Mouse (Mus musculus) CD4-positive, CD25-positive, alpha-beta regulatory T cell, adult 4 months (primary cell): ENCODE data around the gene Zfp704. TPM values are rescaled to one million over a fixed set of nuclear protein-coding genes. Genes with fewer than 3 reads are reported as not detected.
A peak's percentile ranks its signal among the peaks of the same experiment; 100 is the strongest.

Experiments
- ATAC-seq: one replicate; pipeline ENCODE4 v1.8.0; 2017
- polyA plus RNA-seq, 2 experiments: library from polyadenylated mRNA; unstranded; fragments of 100-300 nt; shearing (Covaris generic); gene quantifications; one replicate each; pipeline ENCODE4 v1.2.1; 2017

The Zfp704 gene
- polyA plus RNA-seq, 2 experiments from 2014 or later, result 0.73 to 1.4 TPM

DNA sequence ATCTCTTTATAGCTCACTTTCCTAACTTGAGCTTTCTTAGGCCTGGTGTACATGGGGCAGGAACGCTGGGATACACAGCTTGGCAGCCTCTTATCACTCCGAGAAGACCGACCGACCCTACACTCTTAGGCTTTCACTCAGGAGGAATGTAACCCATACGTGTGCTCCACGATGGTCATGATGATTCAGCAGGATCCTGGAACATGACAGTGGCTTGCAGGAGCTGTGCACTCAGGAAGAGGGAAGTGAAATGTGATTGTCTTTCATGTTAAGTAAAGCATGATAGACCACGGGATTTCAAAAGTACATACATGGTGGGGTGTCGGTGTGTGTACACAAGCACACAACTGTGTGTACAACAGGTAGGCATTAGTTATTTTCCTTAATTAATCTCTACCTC, 94.4 kb downstream of the Zfp704 start:
- ATAC-seq, result no peak

DNA sequence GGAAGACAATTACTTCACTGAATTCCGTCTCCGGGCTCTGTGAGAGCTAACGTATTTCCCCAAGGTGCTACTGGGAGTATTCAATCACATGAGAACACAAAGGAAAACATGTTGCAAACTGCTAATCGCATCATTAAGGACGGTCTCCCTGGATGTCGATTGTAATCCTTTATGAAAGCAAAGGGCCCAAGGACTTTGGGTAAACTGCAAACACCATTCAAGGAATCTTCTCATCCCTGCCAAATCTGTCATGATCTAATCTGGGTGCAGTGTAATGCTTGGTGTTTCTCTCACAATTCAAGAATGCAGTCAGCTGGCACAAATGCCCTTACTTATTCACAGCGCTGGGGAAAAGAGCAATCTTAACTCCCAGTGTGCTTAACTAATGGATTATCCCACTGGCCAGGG, 96.2 kb downstream of the Zfp704 start:
- ATAC-seq, result no peak

DNA sequence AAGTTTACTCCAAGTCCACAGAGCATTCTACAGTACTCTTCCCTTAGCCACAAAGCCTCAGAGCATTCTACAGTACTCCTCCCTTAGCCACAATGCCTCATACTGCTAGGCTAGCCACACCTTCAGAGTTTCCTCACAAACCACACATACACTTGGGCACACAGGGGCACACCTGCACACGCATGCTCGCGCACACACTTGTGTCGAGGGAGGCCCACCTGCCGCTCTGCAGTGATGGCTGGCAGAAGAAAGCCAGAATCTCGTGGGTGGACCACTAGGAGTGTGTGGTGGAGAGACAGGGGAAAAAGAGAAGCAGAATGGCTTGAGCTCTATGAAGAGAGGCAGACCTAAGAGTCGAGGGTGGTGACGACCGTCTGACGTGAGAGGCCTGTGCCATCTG, 97.7 kb downstream of the Zfp704 start:
- ATAC-seq, result peak; percentile 43

DNA sequence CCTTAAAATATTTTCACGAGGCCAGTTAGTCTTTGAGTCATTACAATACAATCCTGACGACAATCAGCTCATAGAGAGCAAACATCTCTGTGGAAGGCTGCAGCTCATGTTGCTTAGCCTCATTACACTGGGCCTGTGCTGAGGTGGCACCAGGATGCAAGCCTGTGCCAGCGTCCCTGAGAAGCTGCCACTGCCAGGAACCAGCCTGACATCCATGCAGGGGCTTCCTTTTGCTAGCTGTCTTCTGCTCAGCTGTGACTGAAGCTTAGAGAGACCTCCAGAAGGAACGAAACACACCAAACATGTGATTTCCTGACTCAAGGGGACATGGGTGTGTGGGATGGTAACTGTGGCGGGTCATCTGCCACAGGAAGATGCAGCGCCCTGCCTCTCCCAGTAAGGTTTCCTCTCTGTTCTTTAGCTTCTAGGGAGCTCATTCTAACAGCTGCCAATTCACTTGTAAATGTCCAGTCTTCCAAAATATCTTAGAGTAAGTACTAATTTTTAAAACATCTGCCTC, 104.1 kb downstream of the Zfp704 start:
- no peak for ATAC-seq

DNA sequence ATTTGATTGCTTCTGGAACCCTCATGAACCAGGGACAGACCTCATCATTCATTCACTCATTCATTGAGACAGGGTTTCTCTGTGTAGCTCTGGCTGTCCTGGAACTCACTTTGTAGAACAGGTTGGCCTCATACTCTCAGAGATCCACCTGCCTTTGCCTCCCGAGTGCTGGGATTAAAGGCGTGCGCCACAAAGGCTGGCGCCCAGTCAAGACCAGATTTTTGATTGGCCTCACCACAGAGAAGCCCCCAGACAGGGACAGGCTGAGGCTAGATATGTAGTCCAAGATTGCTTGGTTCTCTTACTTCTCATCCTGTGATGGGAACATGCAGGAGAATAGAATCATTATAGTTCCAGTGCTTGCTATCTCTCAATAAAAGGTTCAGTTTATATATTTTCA, 105.5 kb downstream of the Zfp704 start:
- no peak for ATAC-seq

DNA sequence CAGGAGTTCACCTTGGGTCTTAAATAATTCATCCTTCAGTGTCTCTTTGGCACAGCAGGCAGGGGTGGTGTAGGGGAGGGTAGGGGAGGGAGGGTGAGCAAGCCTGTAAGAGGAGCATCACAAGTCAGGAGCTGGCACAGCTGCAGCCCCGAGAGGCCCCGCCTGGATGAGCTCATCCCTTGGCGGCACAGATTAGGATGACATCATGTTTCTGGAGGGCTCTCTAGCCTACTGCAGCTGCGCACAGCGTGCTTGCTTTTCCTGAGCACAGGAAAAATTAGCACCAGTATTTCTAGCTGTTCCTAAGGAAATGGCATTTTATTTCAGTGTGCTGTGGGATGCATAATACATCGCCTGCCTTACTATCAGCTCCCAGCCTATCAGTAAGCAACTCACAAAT, 109.2 kb downstream of the Zfp704 start:
- ATAC-seq, result no peak

DNA sequence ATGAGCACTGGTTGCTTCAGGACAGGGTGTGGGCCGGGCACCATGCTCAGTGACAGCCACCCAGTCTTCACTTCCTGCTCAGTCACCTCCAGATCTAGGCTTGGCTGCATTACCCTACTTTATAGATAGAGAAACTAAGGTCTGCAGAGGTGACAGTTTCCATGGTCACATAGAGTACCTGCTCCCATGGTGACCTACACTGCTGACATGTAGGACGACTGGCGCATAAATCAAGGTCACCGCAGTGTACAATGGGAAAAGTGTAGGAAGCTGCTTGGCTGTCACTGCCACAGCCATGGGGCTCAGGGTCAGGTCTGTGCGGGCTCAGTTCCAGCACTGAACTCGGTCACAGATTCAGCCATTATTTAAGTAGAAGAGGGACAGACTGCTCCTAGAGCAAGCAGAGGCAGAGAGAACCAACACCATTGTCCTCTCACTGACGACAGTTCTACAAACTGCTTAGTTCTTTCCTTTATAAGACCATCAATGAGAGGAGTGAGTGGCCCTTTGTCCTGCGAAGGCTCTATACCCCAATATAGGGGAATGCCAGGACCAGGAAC, 109.8 kb downstream of the Zfp704 start:
- ATAC-seq, result peak; percentile 92

DNA sequence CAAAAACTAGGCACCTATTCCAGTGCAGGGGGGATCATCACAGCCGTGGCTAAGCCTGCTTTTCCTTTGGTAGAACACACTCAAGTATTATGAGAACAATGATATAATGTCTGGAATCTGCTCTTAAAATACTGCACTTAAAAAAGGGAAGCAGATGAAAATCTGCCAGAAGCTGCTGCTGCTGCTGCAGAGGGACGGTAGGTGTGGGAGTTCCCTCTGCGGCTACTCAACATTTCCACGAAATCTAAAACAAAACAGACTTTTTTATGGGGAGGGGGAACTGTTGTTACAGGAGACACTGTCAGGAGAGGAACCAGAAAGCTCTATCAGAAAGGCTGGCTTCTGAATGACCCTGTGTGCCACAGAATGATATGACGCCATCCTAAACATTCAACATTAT, 110.4 kb downstream of the Zfp704 start:
- peak; percentile 33 for ATAC-seq

DNA sequence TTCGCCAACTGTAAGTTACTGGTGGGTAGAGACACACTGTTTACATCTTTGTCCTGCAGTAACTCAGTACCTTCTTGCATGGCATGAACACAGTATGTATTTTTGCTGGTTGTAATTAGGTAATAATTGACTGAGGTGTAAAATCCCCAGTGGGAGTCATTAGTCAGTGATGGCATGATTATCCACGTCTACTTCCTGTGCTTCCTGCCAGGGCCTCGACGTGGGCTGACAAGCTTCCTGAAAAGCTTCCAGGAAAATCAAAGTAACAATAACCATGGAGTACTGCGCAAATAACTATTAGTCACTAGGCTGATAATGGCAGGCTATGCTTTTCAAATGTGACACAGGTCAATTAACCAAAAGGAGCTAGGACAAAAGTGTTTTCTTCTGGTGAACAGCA, 112.6 kb downstream of the Zfp704 start:
- ATAC-seq, result no peak

DNA sequence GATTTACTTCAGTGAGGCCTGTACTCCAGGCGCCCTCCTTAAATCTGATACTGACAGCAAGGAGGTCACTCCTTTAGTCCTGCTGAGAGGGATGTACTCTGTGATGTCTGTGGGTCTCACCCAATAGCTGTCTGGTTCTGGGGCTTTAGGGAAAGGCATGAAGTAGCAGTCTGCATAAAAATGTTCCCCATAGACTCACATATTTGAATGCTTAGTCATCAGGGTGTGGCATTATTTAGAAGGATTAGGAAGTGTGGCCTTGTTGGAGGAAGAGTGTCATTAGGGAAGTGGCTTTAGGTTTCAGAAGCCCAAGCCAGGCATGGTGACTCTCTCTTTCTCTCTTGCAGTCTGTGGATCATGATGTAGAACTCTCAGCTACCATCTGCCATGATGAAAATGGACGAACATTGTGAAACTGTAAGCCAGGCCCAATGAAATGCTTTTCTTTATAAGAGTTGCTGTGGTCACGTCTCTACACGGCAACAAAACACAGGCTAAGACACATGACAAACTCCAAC, 118.1 kb downstream of the Zfp704 start:
- ATAC-seq, result no peak

DNA sequence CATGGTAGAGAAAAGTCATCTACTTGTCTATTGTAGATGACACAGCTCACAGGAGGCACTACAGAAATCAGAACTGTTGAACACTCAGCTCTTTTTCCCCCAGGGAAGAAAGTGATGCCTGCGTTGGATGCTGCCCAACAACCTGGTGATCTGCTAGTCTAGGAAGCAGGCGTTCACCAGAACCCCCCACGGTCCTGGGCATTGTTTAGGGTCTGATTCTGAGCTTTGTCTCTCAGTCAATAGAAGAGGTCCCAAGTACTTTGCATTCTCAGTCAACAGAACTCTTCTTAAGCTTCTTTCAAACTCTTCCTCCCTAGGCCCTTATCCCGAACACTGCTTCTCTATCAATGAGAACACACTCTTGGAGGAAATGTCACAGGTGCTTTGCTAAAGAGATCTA, 122.2 kb downstream of the Zfp704 start:
- no peak for ATAC-seq

DNA sequence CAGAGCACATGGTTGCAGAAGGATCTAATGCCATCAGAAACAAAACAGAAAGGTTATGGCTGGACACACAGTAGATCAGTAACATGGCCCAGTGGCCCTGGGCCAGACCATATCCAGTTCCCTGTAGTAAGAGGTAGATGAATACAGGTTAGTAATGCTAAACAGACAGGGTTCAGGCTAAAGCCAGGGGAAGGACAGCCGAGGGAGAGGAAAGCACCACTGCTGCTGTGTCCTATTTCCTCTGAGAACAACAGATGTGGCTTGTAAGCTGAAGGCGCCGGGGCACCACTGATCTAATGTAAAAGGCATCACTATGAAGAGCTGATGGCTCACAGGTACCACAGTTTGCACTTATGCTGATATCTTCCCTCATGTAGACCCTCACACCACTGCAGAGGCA, 124.4 kb downstream of the Zfp704 start:
- ATAC-seq, result no peak

DNA sequence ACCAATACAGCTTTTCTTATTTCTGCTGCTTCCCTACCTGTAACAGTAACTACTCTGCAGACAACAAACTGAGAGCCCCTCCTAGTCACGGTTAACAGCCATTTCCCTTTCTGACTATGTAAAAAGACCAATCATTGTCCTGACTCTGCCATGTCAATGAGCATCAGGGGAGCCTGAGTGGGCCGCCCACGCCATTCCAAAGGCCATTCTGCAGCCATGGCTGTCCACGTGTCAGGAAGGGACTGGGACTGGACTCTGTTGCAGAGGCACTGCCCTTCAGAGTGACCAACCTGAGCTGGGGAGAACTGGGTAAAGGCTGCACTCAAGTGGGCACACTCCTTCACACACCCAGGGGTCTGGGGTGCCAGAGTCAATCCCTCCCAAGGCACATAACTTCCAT, 127.9 kb downstream of the Zfp704 start:
- ATAC-seq, result no peak

DNA sequence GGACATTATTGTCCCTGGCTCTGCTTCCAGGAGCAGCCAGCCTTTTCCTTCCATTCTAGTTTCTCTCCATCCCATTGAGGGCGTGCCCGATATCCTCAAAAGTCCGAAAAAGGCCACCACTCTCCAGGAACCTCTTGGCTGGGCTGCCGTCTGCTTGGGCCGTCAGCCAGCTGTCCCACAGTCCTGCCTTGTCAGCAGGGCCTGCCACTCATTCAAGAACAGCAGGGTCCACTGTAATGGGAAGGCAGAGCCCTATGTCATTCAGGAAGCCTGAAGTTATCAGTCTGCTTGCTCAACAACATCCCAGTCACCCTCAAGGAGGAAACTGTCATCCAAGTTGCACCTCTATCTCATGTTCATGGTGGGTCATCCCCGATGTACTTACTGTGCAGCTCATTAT, 128.5 kb downstream of the Zfp704 start:
- no peak for ATAC-seq

DNA sequence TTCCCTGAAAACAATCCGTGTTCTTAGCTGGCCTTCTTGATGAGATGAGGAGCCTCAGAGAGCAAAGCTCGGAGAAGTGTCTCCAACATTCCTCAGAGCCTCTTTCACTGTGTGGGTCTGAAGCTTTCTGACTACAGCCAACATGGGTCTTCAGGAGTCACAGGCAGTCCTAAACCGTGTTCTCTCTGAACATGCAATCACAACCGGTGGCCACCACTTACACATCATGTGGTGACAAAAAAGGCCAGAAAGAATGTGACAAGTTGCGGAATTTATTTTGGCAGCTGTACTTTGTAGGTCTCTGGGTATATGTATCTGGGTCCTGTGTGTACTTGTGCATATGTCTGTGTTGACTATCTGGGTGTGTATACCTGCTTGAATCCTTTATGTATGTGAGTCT, 128.9 kb downstream of the Zfp704 start:
- no peak for ATAC-seq

DNA sequence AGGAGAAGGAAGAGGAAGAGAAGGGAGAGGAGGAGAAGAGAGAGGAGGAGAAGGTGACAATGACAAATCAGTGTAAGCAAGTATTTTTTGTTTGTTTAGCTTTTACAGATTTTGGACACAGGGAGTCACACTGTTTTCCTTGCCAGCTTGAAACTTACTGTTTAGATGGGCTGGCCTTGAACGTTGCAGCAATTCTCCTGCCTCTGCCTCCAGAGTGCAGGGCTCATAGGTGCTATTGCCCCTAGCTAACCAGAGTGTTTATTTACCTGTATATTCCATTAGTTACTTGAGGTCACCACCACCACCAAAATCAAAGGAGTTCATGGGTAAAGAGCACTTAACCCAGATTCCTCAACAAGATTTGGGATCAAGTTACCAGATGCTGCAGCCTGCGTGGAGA, 132.5 kb downstream of the Zfp704 start:
- ATAC-seq, result no peak

DNA sequence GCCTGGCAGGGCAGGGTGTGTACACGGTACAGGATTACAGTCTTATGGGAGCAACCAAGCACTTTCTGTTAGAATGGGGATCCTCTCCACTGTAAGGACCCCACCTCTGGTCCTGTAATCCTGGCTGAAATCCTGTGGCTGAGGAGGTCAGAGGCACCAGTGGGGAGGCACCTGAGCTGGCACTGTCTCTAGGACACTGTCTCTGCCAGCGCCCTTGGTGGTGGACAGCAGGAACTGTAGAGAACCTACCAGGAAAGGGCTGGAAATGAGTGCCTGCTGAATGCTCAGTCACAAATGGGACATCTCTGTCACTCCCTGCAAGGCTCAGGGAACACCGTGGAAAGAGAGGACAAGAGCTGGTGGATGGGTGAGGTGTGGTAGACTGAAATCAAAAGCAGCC, 133.5 kb downstream of the Zfp704 start:
- ATAC-seq, result no peak

DNA sequence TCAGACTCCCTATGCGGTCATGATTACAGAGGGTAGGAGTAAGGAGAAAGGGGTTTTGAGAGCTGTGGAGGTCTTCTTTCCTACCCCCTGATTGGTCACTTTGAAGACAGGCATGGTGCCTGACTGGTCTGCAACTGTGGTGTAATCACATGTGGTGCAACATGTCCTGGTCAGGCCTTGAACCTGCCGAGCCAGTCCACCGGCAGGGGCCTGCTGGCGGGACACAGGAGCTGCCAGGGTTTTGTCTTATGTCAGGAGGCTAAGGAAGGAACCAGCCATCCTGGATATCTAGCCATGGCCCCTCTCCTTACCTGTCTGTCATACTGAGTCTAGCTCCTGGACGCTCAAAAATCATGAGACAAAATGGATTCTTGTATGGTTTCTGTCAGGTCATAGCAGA, 134.4 kb downstream of the Zfp704 start:
- ATAC-seq, result no peak

DNA sequence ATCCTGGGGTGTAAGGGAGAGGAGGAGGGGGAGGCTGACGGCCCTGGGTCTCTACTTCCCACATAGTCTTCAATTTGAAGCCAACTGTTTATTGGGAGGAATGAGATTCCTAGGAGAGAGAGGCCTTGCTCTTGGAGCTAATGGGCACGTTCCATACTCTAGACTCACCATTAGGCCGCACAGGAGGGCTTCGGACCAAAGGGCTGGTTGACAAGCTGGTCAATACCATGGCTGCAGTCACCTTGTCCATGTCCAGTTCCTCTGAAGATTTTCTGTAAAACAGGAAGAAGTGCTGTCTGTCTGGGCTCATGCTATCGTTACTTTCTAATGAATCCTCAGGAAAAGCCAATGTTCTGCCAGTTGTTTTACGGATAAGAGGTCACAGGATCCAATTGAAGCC, 135.6 kb downstream of the Zfp704 start:
- ATAC-seq, result no peak

DNA sequence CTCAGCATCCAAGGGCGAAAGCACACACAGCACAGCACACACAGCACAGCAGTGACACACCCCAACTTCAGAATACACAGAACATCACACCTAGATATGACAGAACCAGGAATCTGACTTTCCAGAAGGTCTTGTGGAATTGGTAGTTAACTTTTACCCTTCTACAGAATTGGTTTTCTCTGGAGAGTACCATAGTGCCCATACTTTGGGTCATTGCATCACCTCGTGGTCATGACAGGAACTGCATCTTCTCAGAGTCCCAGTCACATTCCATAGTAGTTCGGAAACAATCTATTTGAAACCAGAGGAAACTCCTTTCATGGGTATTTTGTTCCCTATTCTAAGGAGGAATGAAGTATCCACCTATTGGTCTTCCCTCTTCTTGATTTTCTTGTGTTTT, 143.6 kb downstream of the Zfp704 start:
- ATAC-seq, result peak; percentile 98

DNA sequence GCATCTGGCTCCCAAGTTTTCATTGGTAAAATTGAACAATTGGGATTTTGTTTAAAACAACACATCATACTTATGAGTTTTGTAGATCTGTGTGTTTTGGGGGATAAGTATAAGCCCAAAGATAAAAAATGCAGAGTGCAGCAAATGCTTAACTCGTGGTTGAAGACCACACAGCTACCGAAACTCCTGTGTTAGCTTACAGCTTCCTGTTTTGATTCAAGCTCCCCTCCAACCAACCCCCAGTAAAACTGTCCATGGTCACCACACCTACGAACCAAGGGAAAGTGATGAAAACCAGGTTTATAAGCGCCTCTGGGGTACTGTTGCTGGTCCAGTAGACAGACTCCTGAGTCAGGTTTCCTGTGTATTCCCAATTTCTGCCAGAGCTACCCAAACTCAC, 144.2 kb downstream of the Zfp704 start:
- peak; percentile 5 for ATAC-seq

DNA sequence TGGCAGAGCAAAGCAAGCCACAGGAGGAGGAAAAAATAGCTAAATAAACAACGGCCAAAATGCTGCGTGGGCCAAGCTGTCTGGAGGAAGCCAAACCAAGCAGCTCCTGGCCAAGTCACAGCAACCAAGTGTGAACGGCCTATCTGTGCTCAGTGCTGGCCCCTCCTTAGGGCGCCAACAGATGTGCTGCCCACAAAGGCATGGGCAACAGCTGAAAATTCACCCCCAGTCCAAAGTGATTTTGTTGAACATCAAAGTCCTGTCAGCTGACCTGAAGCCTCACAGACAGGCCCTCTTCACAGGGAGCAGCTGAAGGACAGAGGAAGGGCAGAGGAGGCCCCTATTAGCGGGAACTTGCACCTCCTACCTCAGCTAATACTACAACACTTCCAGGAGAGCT, 148.2 kb downstream of the Zfp704 start:
- no peak for ATAC-seq

DNA sequence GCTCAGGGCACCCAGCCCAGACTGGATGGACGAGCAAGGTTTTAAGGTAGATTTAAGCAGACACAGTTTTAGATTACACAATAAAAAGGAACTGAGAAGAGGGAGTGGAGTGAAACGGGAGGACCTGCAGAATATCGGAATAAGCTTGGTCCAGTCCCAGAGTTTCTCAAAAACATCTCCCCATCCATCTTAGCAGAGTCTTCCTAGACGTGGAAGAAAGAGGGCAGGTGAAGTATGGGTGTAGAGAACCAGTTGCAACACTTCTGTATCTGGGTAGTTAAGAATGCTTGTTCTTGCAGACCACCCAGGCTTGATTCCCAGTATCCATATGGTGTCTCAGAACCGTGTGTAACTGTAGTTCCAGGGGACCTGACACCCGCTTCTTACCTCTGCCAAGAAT, 149.6 kb downstream of the Zfp704 start:
- ATAC-seq, result no peak

DNA sequence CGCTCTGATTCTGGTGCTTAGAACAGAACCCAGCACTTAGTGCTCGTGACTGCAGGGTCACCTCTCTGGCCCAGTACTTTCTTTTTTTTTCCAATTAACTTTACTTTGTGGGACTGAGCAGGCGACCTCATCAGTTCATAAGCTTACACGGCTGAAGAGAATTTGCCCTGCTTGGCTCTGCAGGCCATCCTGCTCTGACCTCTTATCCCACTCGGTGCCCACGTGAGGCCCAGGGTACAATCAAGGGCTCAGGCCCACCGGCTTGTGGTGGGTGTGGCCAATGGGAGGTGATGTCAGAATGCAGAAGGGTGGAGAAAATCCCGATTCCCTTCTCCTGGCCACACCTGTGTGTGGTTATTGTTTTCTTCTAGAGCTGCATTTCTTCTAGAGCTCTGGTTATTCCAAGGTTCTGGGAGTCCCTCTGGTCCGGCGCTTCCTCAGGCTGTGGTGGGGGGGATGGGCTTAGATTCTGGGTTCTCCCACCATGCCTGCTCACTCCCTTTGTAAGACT, 153.4 kb downstream of the Zfp704 start:
- no peak for ATAC-seq

DNA sequence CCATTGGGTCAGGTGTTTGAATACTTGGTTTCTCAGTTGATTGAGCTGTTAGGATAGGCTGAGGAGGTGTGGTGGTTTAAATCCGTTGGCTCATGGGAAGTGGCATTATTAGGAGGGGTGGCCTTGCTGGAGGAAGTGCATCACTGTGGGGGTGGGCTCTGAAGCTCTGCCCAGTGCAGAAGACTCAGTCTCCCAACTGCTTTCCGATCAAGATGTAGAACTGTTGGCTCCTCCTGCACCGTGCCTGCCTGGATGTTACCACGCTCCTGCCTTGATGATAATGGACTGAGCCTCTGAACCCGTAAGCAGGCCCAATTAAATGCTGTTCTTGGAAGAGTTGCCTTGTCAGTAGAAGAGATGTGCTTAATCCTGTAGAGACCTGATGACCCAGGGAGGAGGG, 154.5 kb downstream of the Zfp704 start:
- ATAC-seq, result no peak
